Mouse (Mus musculus) yolk sac, embryonic 10.5 days (tissue): ENCODE measurements at regions not wholly inside any gene's neighbourhood (a gene's known extent, or its start where the extent isn't known, plus 50 kb on each side); places are given as distances from the start of the nearest gene placed in this dataset.

ENCODE experiments used
- DNase-seq: peaks from one replicate; pipeline ENCODE4 v3.0.0-alpha.2; 2017; ENCODE audit warnings: low spot score

DNA sequence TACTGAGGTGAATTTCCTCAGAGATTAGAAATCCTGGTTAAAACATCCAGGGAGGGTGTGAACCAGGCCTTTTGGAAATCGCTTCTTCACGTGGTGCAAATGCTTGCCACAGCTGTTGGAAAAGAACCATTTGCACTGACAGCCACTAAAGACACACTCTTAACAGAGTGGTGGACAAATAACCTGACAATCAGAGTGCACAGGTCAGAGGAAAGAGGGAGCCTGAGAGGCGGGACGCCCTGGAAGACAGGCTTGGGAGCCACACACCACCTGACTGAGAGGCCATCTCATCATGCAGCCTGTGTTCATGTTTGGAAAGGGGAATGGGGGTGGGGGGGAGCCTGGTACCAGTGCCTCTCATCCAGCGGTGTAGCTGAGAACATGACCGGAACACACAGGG is 87.0 kb upstream of the Gm11983 start:
- DNase-seq = no peak

DNA sequence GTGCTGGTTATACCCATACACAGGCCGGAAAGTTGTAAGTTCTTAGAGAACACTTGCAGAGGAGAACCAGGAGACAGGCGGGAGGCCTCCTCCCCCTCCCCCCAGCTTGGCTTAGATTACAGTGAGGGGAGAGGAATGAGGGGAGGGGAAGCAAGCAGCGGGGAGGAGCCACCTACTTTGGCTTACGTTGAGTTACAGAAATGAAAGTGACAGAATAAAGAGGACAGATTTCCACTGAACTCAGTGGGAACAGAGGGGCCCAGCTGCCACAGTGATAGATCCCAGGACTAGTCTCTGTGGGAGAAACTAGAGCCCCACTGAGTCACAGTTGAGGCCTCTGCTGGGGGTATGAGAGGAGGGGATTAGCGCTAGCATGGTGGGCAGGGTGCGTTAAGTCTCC is 86.5 kb upstream of the Gm11983 start:
- DNase-seq = peak; percentile 37

DNA sequence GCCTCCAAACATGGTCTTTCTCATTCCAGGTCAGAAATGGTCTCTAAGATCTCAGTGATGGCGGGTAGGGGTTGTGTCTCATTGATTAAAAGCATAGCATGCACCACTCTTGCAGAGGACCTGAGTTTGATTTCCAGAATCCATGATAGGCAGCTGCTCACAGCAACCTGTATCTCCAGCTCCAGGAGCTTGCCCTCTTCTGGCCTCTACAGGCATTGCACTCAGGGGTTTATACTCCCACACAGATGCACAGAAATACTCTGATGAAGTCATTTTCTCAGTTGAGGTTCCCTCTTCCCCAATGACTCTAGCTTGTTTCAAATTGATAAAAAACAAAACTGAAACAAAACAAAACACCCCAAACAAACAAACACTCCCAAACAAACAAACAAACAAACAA is 81.1 kb upstream of the Gm11983 start:
- no peak for DNase-seq

DNA sequence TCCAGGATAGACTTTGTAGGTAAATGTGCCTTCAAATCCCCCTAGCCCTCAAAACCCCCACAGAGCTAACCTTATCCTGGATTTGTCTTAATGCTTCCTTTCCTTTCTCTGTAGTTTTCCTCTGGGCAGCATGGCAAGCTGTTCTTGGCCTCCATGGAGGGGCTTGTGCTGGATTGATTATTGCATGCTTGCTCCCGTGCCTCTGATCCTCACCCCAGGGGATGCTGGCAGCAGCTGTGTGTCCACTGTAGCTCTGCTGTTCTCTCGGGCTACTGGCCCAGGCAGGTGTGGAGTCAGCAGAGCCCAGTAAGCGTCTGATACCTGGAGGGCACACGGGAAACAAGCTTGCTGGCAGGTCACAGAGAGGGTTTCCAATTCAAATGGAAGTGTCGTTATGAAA is 68.2 kb upstream of the Gm11983 start:
- no peak for DNase-seq

DNA sequence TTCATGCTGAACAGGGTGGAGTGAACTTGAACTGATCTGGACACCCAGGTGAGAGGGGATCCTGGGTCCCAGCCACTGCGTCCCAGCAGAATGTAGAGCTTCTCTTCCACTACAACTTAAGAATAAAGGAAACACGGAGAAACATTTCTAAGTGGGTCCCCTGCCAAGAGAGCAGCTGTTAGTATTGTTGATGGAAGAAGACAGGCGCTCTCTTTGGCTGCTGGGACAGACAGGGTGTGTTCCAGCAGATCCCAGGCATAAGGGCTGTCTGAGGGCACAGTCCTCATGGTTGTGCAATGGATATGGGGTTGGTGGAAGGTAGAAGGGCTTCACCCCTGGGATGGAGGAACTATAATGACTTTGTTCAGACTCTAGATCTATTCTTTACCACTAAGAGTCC is 65.5 kb upstream of the Gm11983 start:
- DNase-seq = no peak

DNA sequence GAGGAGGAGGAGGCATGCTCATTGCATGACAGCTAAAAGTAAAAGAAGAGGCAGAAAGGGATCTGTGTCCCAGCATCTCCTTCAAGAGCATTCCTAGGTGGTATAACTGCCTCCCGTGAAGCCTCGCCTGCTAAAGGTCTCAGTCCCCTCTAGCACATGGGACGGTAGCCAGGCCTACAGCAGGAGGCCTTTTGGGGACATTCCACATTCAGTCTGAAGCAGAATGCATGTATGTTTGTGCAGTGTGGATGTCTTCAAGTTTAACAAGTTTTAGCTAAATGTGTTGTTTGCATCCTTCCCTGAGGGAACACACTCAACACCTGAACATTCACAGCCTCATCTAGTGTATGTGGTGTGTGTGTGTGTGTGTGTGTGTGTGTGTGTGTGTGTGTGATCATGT is 64.8 kb upstream of the Gm11983 start:
- DNase-seq = no peak

DNA sequence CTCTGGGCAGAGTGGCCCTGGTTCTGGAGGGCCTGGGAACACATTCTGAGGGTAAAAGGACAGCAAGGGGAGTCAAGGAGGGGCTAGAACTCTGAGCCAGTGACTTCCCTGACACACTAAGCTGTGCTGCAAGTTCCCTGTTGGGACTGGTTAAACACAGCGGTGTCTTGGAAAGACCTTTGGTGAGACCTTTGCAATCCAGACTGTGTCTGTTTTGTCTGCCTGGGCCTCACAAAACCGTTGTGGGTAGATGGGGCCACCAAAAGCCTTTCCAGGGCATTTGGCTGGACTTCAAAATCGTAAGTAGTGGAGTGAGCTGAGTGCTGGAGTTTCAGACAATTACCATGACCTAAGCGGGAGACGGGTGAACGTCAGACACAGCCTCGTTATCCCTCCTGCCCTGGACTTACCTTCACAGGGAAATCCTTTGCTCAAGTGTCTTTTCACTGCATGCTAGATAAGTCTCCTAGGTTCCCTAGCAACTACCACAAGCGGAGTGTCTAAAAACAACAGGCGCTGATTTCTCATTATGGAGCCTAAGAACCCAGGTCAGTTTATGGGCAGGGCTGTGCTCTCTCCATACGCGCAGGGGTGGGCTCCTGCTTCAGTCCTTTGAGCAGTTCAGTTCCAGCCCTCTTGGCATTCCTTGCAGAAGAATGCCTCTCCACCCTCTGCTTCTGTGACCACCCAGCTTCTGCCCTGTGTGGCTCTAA is 63.5 kb upstream of the Gm11983 start:
- no peak for DNase-seq

DNA sequence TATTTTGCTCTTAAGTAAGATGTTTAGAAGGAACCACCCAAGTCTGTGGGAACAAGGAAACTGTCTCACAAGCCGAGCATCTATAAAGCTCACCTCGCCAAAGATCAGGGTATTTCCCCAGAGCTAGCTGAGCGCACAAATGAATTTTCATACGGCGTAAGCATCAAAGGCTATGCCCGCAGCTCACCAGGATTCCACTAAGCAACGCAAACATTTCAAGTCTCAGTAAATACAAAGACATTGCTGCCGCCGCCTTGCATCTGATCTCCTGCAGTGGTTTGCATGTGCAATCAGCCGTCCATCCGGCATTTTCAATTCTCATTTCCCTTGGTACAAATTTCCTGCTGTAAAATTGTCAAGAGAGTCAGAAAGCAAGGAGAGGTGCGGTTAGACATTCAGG is 62.9 kb upstream of the Gm11983 start:
- DNase-seq = no peak

DNA sequence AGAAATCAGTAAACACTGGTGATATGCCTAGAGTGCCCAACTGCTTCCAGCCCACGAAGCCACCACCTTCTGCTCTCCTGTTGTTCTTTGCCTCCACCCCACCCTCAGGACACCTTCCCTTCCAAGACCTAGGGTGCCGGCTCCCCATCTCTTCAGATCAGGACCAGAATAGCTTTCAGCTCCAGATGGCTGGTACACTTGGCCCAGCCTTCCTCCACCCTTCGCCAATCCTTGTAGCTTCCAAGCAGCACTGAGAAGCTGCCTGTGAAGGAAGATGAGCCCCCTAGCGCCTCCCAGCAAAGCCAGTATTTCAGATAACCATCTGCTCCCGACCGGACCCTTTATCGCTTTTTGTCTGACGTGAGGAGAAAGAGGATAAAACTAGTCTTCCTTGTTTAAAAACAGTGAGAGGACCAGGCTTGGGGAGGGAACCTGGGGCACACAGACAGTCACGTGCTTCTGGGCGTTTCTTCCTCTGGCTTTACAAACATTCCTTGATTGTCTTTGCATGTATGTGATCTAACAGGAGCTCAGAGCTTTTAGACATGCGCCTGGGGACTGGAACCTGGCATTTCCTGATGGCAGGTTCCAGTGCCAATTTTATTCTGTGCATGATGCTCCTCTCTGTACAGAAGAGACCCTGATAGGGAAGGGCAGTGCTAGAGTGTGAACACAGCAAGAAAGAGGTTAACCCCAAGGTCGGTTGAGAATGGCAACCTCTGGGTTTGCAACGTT is 62.0 kb upstream of the Gm11983 start:
- no peak for DNase-seq

DNA sequence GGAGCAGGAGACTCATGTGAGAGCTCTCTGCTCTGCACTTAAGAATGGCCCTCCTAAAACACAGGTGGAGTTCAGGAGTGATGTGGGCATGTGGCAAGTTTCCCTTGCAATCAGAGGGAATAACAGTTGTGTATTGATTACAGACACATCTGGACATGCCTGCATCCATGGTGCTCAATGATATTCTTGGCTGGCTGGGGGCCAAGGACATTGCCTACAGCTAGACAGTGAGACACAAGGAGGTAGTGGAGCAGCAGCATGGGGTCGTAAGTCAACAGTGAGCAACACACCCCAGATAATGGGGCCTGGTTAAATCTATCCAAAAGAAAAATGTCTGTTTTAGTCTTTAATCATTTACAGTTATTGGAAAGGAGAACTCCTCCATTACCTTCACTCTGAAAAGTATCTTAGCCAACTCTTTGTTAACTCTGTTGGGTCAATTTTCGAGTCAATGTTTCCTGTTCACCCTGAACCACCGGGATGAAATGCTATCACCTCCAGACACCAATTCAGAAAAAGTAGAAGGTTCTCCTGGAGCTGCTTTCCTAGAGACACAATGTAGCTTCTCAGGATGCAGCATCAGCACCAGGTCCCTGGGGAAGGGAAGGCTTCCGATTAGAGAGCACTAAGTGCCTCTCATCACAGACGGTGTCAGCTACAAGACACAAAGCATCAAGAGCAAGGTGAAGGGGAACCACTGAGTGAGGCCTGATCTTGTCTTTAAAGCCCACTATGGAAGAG is 61.1 kb upstream of the Gm11983 start:
- DNase-seq = no peak

DNA sequence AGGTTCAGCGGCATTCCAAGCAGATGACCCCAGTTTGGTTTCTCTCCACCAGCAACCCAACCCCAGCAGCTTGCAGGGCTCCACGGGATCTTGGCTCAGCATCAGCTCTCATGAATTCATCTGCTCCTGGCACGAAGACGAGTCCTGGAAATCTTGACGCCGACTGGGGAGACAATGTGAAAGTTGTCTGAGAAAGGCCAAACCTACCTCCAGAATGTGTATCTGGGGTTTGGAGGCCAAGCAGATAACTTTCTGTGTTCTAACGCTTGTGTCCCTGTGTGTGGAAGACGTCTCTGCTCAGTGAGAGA is 58.3 kb upstream of the Gm11983 start:
- DNase-seq = no peak

DNA sequence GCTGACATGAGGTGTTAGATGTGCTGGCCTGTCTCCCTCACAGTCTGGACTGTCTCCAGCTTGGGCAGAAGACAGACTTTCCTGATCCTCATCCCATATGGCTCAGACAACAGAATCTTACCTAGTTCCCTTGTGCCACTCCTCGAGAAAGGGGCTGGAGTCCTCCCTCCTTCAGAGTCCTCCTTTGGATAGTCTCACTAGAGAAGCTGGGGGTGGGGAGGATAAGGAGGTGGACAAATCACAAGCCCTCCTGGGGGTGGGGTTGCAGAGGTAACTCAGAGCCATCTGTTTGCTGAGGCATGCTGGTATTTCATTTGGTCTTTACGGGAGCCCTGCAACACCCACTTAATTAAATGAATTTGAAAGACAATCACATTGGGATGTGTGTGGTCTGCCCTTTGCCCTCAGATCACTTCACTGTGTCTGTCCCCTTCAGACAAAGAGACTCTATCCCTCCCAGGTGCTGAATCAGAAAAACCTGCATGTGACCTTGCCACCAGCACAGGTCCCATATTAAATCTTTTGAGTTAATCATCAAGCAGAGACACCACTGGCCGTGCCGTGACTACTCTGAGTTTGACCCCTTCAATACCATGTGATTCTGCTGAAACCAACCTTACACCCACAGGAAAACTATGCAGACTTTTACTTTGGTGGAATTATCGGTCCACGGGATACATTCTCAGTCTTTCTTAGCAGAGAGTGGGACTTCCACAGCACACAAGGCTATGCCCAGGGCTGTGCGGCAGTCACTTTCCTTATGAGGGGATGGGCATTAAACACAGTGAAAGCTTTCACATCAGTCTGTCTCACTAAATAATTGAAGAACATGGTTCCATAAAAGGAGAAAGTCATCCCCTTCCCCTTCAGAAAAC is 57.7 kb upstream of the Gm11983 start:
- DNase-seq = peak; percentile 82

DNA sequence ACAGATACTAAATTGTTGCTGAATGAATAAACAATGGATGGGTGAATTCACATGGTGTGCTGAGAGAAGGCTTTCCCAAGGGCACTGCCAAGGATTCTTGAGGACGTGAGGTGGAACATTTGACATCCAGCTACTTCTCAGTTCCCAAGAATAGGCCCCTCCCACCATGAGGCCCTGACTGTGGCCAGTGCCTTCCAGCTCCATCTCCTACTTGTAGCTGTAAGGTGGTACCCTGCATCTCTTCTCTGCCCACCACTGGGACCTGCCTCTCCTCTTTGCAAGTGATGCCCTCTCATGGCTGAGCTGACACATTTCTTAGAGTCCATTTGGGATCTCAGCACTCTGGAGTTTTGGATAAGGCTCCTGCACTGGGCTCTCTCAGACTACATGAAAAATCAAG is 56.3 kb upstream of the Gm11983 start:
- no peak for DNase-seq

DNA sequence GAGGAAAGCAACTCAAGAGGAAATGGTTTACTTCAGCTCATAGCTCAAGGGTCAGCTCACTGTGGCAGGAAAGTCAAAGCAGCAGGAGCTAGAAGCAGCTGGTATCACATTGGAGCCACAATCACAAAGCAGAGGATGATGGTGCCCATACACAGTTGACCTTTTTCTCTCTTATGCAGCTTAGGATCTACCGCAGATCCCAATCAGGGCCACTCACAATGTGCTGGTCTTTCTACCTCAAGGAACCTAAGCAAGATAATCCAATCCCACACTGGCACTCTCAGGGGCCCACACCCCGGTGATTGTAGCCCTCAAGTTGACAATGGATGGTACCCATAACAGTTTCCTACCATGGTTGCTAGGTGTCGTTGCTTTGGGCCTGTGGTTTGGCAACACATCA is 55.6 kb upstream of the Gm11983 start:
- no peak for DNase-seq

DNA sequence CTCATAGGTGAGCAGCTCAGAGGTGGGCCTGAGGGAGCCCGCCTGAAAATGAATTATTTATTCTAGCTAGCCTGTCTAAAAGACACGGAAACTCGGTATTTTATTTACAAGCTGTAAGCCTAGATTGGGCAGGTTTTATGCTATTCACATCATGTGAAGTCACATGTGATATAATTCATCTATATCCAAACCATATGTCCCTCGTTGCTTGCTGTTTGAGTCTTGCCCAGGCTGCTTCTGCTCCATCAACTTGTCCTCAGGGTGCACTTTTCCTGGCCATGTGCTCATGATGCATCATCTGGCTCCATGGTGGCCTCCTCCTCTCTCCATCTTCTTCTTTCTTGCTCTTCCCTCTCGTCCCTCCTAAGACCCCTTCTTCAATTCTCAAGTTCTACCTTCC is 53.0 kb upstream of the Gm11983 start:
- no peak for DNase-seq

DNA sequence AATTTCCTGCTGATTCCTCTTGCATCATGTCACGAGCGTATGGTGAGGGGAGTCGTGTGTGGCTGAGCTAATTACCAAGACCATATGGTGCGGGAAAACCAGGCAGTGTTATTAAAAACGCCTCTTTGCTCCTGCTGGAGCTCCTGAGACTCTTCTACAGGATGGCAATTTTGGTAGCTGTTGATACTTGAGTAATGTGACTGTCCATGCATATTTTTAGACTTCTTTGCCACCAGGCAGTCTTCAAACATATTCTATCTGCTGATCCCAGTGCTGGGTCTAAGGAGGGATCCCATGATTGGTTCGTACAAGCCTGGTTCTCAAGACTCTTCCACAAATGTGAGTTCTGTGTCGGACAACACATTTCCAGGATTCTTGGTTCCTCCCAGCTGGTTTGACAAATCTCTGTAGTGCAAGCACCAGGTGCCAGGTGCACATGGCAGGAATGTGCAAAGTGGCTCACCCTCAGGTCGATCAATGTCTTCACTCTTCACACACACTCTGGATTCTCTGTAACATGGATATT is 52.3 kb upstream of the Gm11983 start:
- no peak for DNase-seq

DNA sequence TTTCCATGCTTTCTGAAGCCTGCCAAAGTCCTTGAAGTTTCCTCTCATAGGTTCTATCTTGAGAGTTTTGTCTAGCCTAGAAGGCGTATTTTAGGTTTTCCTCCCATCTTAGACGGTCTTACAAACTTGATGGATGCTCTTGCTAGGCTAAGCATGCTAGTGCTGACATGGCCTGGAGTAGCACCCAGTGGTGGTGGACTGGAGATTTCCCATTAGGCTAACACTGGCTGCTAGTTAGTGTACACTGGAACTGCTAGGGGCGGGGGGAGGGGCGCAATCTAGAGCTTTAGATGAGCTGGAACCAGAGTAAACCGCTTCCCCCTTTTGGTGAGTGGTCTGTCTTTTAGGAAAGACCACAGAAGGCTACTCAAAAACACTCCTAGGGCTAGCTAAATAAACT is 51.7 kb upstream of the Gm11983 start:
- no peak for DNase-seq
